Mouse (Mus musculus) monocyte, adult 5-6 weeks (primary cell): ENCODE data around the gene Rhoa. TPM values are rescaled to one million over a fixed set of nuclear protein-coding genes. Genes with fewer than 3 reads are reported as not detected.

ENCODE experiments used
- ATAC-seq: fragments of 153-309, 156-312 bp; replicated peaks from 2 replicates; pipeline ENCODE4 v1.8.0; 2017; ENCODE audit warnings: mild to moderate bottlenecking; ENCODE audit not compliant: low TSS enrichment, insufficient number of reproducible peaks, severe bottlenecking, poor library complexity, low FRiP score
- total RNA-seq: library from RNA; stranded (forward); fragments of 200-1000, 200-491, 200-594 nt; gene quantifications from 3 replicates; pipeline ENCODE4 v1.2.3, GENCODE M21; 2017

The Rhoa gene
- total RNA-seq, 1 experiment from 2014 or later: 880 TPM

GRCm38 (mm10) chr9:108325811-108326210 lies 19.9 kb downstream of the Rhoa start:
- ATAC-seq: no peak

GRCm38 (mm10) chr9:108337848-108338550 lies 32.1 kb downstream of the Rhoa start:
- no peak for ATAC-seq

GRCm38 (mm10) chr9:108338551-108338885 lies 32.6 kb downstream of the Rhoa start:
- ATAC-seq: no peak

- ATAC-seq: peak; percentile 81
Measured at GRCm38 (mm10) chr9:108338886-108339781, 33.2 kb downstream of the Rhoa start, which contains the start of gene Gpx1. Gpx1 (plus strand) TSS chr9:108338903.

GRCm38 (mm10) chr9:108339886-108340257 lies 33.9 kb downstream of the Rhoa start:
- no peak for ATAC-seq

- peak; percentile 51 for ATAC-seq
Measured at GRCm38 (mm10) chr9:108340258-108341138, 34.6 kb downstream of the Rhoa start.

- ATAC-seq: no peak
Measured at GRCm38 (mm10) chr9:108341139-108341475, 35.2 kb downstream of the Rhoa start.

- no peak for ATAC-seq
Measured at GRCm38 (mm10) chr9:108341801-108342200, 35.9 kb downstream of the Rhoa start.

- peak; percentile 24 for ATAC-seq
Measured at GRCm38 (mm10) chr9:108342301-108342831, 36.4 kb downstream of the Rhoa start.

- ATAC-seq: no peak
Measured at GRCm38 (mm10) chr9:108343331-108343730, 37.4 kb downstream of the Rhoa start.

- ATAC-seq: no peak
Measured at GRCm38 (mm10) chr9:108343835-108344234, 37.9 kb downstream of the Rhoa start.

- ATAC-seq: no peak
Measured at GRCm38 (mm10) chr9:108344471-108344870, 38.5 kb downstream of the Rhoa start.

GRCm38 (mm10) chr9:108347024-108347423 lies 41.1 kb downstream of the Rhoa start:
- no peak for ATAC-seq

- peak; percentile 85 for ATAC-seq
Measured at GRCm38 (mm10) chr9:108347540-108348289, 41.8 kb downstream of the Rhoa start, which contains the start of gene Usp4. Usp4 (plus strand) TSS chr9:108347853.

GRCm38 (mm10) chr9:108348290-108348680 lies 42.4 kb downstream of the Rhoa start:
- ATAC-seq: no peak

GRCm38 (mm10) chr9:108349727-108350126 lies 43.8 kb downstream of the Rhoa start:
- ATAC-seq: no peak

GRCm38 (mm10) chr9:108378234-108378633 lies 72.3 kb downstream of the Rhoa start:
- ATAC-seq: no peak

- ATAC-seq: no peak
Measured at GRCm38 (mm10) chr9:108378736-108379135, 72.8 kb downstream of the Rhoa start.
